Comparison of ENCODE assay signal across 8 mouse cellular contexts in the genomic region with DNA sequence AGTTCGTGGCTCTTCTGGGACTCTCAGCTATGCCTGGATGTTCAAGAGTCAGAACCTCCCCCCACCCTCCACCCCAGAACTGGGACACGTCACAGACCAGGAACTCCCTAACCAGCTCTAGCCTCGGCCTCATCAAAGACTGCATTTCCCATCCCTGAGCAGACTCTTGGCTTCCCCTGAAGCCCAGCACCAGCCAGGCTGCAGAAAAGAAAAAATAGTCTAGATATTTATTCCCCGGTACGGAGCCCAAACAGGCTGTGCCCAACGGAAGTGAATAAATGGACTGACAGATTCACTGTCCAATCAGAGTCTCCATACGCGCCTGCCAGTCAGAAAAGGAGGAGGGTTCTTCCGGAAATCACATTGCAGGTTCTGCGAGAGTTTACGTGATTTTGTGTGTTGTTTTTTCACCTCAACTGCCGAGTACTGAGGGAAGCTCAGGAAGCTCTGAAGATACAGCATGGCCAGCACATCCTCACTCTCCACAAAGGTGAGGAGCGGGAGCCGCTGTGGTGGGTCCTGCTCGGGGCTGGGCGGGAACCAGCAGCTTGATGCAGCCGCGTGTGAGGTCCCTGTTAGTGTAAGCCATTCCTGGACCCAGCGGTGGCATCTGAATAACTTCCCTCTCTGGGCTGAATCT.
DNase-seq lines count a peak whose midpoint lies in the region; ATAC-seq and TF ChIP-seq lines count a peak whose summit lies in the region.
"Not testable (repeated sequence)": the region's sequence is repeated elsewhere in the genome, so short reads cannot be mapped to it uniquely, and the experiment has no call there.

No protein-coding gene starts in this region.

- TF ChIP-seq CTCF in gastrocnemius, adult 2 months (IDR thresholded peaks at IDR 0.05); hindbrain, postnatal 0 days (IDR thresholded peaks at IDR 0.05; ENCODE audit: low read depth); left cerebral cortex, adult 2 months (IDR thresholded peaks at IDR 0.05): not testable (repeated sequence)

- peak overlapping the region; percentile 66 for H3K9ac ChIP-seq in hindbrain, postnatal 0 days (replicated peaks; ENCODE audit: low read length)

- H3K27ac ChIP-seq in gastrocnemius, adult 2 months: peak overlapping the region; percentile 90
- H3K27ac ChIP-seq in hindbrain, postnatal 0 days: peak overlapping the region; percentile 89
- peak overlapping the region; percentile 95 for H3K27ac ChIP-seq in left cerebral cortex, adult 2 months

- H3K4me3 ChIP-seq in gastrocnemius, adult 2 months: peak overlapping the region; percentile 90
- H3K4me3 ChIP-seq in hindbrain, postnatal 0 days (ENCODE audit: low read length): peak overlapping the region; percentile 58
- peak overlapping the region; percentile 92 for H3K4me3 ChIP-seq in left cerebral cortex, adult 2 months

- peak; percentile 95 for DNase-seq in ZHBTc4 (ENCODE audit: low read depth, low spot score)
- peak; percentile 79 for DNase-seq in gastrocnemius, adult 2 months
- peak; percentile 94 for DNase-seq in hindbrain, postnatal 0 days (ENCODE audit: low spot score)
- peak; percentile 84 to 86 for DNase-seq in left cerebral cortex, adult 2 months (ENCODE audit: extremely low spot score in 1 of 2, low spot score in 2 of 2)
- peak; percentile 89 to 93 for DNase-seq in right cerebral cortex, adult 2 months (ENCODE audit: low spot score in 2 of 2)
- DNase-seq in urinary bladder, postnatal 14 days (ENCODE audit: low spot score): peak; percentile 84

- 3% methylated on average over 18 of the region's 19 CpGs for WGBS in hindbrain, postnatal 0 days

- not testable (repeated sequence) for H3K4me1 ChIP-seq in hindbrain, postnatal 0 days (ENCODE audit: insufficient read depth, low read length)

- H3K36me3 ChIP-seq in hindbrain, postnatal 0 days (ENCODE audit: insufficient read depth, low read length): not testable (repeated sequence)

- H3K4me2 ChIP-seq in hindbrain, postnatal 0 days (ENCODE audit: low read depth, low read length): peak overlapping the region; percentile 55

- peak; percentile 100 for ATAC-seq in common myeloid progenitor, adult 5-6 weeks (replicated peaks; ENCODE audit: low read depth, poor library complexity, severe bottlenecking)
- ATAC-seq in hindbrain, postnatal 0 days: peak; percentile 100
- ATAC-seq in megakaryocyte, adult 5-6 weeks (ENCODE audit: poor library complexity, severe bottlenecking): peak; percentile 99

- not testable (repeated sequence) for H3K9me3 ChIP-seq in hindbrain, postnatal 0 days (ENCODE audit: low read length)

- intact Hi-C loops in gastrocnemius, adult 2 months (cut with DNase I); left cerebral cortex, adult 2 months (cut with DNase I): not testable (repeated sequence)

- H3K27me3 ChIP-seq in hindbrain, postnatal 0 days (ENCODE audit: insufficient read depth, low read length): not testable (repeated sequence)

Comparison
In these comparisons a context has a peak if more than half of its experiments do, and no peak if none do; other contexts are left out.
1. Peak in every context shown above with its lines: DNase-seq, ATAC-seq, H3K4me3 ChIP-seq and H3K27ac ChIP-seq.